Mouse (Mus musculus): ENCODE measurements at regions not wholly inside any gene's neighbourhood (a gene's known extent, or its start where the extent isn't known, plus 50 kb on each side); places are given as distances from the start of the nearest gene placed in this dataset.

GRCm38 (mm10) chr13:19888983-19889773 lies 65.1 kb upstream of the Gpr141 start:
- no peak for DNase-seq (ENCODE audit: low spot score in 2 of 2)

GRCm38 (mm10) chr13:19883896-19884658 lies 60.0 kb upstream of the Gpr141 start:
- no peak for DNase-seq (ENCODE audit: low spot score in 2 of 2)

DNA sequence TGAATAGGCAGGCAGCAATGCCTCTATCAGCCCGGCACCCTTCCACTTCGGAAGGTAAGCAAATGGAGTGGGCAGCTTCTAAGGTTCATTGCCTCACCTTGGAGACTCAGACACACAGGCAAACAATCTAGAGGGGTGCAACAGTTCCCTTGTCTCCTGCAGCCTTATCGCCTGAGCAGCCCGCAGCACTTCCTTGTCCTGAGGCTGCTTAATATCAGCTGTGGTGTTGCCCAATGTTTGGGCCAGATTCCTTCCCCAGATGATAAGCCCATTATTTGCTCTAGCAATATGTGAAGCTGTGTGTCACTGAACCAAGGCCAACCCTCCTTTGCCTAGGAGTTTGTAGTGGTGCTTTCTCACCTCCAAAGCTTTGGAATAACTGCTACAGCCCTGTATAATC lies 58.8 kb upstream of the Gpr141 start:
- DNase-seq (ENCODE audit: low spot score in 2 of 2): no peak

DNA sequence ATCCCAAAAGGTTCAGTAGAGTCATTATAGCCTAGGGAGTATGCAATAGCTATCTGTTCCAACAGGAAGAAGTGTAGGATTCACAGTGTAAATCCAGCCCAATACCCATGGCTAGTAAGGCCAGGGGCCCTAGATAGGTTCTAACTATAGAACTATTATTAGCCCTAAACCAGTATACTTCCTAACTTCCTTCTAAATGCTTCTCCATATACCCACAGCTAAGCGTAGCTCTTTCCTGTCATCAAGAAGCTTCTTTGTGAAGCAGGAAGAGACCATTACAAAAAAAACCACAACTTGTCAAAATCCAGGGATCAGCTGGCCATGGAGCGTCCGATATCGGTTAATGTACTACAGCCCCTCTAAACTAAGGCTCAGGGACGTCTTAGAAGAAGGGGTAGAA lies 57.7 kb upstream of the Gpr141 start:
- no peak for DNase-seq (ENCODE audit: low spot score in 2 of 2)

DNA sequence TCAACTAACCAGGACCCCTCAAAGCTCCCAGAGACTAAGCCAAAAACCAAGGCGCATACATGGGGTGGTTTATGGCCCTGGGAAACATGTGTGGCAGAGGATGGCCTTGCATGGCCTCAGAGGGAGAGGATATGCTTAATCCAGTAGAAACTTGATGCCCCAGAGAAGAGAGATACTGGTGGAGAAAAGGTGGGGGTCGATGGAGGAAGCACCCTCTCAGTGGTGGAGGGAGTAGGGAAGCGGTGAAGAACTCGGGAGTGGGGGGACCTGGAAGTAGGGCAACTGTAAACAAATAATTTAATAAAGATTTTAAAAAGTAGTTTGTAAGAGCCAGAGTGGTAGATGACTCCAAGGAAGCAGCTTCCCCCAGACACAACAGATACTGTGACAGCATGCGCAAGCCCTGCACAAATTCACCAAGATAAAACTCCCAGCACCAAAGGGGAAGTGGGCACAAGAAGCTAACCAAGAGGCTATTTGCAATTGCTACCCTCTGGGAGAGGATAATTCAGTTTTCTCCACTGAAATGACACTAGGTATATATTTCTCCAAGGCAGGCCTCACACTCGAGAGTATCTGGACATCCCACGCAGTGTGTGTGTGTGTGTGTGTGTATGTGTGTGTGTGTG lies 50.7 kb upstream of the Gpr141 start:
- DNase-seq (ENCODE audit: low spot score in 2 of 2): no peak
